Mouse (Mus musculus) fat pad, adult 2 months (tissue): Measurements from ENCODE around the gene Dscam.

Source experiments
- DNase-seq: peaks from one replicate; pipeline ENCODE4 v3.0.0-alpha.2; 2011; ENCODE audit warnings: low read depth, low spot score; ENCODE audit errors: extremely low read depth

Dscam gene

DNA sequence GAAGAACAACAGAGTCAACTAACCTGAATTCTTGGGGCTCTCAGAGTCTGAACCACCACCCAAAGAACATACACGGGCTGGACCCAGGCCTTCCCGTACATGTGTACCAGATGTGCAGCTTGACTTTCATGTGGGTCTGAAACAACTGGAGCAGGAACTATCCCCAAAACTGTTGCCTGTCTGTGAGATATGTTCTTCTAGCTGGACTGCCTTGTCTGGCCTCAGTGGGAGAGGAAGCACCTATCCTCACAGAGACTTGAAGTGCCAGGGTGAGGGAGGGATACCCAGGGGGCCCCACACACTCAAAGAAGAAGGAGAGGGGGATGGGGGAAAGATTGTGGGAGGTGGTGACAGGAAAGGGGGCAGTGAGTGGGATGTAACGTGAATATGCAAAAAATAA is 210.9 kb downstream of the Dscam start:
- DNase-seq = no peak

DNA sequence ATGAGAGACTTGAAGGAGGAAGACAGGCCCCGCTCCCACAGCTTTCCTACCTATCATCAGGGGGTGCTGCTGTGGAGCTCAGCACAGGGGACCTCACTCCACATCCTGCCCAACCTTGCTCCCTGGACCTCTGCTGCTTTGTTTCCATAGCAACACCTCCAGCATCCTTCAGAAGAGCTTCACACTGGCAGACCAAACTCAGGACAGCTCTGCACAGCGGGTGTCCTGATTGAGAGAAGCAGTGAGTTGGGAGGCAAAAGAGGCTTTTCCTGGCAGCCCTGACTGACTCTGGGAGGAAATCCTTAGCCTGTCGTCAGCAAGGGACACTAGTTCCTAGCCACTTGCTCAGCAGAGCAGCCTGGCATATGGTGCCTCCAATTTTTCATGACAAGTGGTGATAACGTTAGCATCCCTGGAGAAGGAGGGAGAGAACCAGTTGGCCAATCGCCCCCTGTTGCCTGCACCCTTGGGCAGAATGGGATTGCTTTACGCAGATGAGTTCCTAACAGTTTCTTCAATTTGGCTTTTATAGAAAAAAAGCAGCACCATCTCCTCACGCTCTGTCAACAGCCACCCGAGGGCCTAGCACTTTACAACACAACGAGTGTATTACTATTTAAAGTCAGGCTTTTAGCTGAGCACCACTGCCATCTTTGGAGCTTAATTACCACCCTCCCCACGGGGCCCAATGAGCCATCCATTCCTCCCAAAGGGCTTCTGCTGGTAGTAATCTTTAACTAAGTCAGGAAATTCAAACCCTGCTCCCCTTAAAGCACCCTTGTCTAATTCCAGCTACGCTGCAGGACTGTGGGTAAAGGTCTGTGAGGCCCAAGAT is 224.9 kb downstream of the Dscam start:
- no peak for DNase-seq

DNA sequence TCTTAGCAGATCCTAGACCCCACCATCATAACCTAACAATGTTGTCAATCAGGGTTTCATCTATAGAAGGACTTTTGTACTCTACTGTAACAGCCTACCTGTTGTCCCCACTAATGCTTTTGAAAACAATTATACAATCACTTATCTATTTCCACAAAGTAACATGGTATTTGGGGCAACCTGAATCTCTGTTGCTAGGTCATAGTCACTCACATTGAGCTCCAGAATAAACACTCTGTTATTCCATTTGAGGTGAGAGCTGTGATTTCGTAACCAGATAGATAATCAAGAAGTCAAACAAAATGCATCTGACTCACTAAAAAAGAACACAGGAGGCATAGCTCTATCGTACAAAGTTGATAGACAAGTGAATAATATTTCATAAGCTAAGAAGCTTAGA is 226.9 kb downstream of the Dscam start:
- DNase-seq = no peak

DNA sequence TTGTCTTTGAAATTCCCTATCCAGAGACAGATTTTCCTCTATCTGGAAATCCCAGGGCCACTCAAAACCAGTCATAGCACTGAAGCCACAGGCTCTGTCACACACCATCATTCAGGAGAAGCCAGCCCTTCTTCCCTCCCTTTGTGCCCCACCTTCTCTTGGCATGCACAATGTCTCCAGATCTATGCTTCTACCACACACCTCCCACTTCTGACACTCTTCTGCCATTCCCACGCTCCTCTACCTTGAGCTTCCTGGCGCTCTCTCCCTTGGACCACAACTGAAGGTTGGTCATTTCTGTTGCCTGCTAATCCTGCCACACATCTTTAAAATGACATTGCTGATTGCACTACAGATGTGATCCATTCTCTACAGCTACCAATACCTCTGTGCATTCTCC is 235.8 kb downstream of the Dscam start:
- DNase-seq = no peak

DNA sequence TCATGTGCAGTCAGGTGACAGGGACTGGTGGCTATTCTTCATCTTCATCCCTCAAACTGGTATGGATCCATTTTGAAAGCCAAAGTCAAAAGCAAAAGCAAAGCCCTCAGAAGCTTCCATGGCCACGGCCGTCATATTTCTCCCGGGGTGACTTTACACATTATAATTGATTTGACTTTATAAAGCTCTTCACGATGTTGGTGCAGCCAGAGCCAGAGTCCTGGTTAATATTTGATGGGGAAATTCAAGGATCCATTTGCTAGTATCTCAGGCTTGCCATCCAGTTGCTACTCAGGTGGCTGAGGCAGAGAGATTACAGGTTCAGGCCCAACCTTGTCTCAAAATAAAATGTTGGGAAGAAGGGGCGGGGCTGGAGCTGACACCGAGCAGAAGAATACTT is 238.3 kb downstream of the Dscam start:
- no peak for DNase-seq

DNA sequence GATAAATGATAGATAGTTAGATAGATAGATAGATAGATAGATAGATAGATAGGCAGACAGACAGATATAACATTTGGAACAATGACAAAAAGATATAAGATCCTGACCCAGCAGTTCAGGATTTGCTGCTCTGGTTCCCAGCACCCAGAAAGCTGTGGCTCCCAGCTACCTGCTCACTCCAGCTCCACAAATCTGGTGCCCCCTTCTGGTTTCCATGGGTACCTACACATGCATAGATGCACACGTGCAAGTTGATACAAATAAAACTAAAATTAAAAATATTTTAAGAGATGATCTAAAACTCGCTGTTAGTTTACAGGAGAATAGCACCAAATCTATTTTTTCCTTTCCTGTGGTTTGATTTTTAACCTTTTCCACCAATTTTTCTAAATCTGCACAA is 238.8 kb downstream of the Dscam start:
- DNase-seq = no peak

DNA sequence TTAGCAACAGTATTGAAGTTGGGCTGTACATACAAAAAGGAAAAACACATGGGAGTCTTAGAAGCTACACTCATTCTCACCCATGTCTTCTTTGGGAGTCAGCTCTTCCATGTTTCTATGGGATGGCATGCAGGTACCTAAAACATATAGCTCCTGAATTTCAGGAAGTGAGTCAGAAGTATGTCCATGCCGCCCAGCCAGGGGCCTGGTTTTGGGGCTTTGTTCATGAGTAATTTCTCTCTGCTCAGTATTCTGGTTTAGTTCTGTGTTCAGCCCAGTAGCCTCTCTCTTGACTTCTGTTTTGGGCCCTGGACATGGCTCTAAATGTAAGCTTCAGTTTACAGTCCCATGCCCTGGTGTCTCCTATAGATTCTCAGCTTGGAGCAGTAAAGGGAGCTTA is 242.5 kb downstream of the Dscam start:
- DNase-seq = no peak

DNA sequence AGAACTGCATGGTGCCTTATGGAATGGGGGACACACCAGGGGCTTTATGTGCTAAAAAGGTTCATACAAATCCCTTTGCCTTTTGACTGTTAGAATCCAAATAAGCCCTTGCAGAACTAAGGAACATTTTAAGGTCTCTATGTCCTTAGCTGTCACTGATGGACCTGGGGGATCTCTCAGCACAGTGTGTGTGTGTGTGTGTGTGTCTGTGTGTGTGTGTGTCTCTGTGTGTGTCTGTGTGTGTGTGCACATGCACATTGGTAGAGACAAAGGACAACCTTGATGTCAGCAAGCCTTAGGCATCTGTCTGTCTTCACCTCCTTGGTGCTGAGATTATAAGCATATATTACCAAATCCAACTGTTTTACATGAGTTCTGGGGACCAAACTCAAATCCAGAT is 243.1 kb downstream of the Dscam start:
- DNase-seq = no peak

DNA sequence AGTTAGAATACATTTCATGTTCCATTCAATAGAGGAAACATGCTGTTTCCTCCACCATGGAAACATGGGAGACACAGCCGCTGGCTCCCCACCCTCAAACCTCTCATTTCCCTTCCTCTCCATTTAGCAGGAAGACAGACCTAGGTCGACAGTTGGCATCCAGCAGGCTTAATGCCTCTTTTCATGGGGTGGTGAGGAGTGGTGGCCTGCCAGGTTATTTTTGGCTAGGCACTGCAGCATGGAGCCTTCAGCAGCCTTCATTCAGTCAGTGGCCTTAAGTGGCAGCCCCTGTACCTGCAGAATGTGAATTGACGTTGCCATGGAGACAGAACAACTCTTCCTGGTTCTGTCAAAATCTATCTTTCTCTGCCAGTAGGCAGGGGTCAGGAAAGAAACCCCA is 243.6 kb downstream of the Dscam start:
- DNase-seq = no peak

DNA sequence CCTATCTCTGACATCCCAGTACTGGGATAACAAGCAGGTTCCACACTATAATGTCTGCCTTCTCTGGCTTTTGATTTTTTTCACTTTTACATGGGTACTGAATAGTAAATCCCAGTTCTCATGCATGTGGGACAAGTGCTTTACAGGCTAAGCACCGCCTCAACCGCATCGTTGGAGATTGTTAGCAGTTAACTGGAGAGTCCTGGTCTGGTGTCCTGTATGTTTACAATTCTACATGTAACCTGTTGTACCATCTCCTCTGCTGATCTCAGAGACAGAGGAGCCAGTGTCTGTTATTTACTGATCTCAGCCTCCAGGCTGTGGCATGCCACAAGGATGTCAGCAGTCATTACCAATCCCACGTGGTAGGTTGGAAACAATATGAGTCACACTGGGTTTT is 246.6 kb downstream of the Dscam start:
- DNase-seq = no peak

DNA sequence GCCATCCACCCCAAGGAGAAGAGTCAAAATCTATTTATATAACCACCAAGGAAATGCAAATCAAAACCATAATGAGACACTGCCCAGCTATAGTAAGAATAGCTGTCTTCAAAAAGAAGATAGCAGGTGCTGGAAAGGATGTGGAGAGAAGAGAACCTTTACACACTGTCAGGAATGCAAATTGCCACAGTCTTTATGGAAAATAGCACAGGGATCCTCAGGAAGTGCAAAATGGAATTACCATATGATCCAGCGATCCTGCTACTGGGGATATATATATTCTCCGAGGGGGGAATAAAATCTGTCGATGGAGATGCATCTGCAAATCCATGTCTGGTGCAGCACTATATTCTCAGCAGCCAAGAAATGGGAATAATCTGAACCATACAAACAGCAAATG is 256.1 kb downstream of the Dscam start:
- no peak for DNase-seq

DNA sequence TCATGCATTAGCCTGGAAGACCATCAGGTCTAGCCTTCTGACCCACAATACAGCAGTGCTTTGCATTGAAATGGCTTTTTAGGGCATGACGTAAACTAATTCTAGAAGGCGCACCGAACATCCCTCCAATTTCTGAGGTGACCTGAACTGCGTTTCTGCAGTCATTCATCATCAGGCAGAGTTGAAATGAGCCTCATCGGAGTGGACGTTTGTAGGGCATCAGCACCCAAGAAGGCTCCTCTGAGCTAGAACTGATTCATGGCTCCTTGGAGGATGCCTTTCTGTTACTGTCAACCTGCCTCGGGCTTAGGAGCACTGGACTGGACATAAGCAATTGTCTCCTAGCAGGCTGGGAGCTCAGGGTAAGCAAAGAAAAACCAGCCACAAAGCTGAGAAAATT is 257.7 kb downstream of the Dscam start:
- DNase-seq = no peak

DNA sequence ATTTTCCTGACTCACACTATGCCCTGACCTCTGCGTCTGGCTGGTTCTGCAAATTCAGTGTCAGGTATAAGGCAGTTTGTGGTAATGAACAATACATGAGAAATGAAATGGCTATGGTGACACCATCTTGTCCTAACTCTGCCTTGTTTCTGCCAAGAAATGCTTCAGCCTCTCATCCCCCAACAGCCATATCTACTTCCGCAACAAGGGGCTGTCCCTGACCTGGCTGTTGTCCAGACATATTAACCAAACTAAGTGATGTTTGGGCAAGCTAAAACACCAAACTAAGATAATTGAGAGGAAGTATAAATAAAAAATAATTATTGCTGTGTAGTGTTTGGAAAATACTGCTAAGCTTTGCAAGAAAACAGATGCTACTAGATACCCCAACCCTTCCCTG is 258.4 kb downstream of the Dscam start:
- DNase-seq = no peak

DNA sequence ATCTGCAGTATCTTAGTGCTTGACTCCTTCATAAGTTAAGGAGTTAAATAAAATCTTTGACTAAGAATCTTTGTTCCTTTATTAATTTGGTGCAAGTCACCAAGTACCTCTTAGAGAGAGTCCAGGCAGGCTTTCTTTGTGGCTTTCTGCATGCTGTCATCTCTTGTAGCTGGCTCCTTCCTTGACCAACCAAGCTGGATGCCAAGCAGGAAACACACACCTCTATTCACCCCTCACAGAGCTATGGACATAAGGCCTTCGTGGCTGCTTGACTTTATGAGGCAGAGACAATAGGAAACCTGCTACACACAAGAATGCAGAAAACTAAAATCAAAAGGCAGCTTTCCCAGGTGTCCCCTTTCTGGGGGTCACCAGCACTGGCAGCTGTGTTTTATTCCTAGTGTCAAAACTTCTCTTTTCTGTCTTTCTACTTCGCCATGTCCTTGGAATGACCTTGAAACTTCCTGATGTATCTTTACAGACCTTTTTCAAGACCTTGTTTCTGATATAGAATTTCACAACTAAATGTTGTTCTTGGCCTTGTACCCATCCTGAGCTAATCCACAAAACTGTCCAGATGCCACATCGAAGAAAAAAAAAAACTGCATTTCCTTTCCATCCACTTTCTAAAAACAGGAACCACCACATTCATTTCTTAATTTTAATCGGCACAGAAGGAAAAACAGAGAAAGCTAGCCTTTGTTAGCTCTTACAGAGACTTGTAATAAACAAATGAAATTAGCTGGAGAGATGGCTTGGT is 260.0 kb downstream of the Dscam start:
- DNase-seq = no peak

DNA sequence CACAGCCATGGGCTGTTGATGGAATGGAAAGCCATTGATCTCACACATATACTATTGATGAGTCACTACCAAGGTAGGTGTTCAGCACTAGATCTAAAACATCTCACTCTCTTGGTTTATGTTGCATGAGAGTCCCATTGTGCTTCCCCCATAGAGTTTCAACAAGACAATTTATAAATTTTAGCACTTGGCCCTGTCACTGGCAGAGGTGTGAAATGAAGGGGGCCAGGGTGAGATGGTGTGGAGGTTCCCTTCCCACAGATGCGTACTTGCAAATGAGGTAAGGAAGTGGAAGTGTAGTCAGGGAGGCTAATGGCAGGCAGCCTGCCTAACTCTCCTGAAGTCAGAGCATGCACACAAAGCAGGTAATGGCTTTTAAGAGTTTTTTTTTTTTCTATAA is 262.7 kb downstream of the Dscam start:
- DNase-seq = no peak

DNA sequence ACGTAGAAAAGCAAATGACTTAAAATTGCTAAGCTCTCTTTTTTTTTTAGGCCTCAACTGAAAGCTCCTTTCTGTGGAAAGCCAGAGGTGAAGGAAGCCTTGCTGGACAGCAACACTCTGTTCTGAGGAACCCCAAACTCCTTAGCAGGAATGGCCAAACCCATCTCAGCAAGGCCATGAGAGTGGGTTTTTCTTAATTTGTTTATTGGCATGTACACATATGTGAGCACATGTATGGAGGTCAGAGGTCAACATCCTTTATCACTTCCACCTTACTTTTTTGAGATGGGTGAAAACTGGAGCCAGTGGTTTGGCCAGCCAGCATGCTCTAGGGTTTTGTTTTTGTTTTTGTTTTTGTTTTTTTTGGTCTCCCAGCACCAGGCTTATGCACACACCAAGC is 263.5 kb downstream of the Dscam start:
- DNase-seq = no peak

DNA sequence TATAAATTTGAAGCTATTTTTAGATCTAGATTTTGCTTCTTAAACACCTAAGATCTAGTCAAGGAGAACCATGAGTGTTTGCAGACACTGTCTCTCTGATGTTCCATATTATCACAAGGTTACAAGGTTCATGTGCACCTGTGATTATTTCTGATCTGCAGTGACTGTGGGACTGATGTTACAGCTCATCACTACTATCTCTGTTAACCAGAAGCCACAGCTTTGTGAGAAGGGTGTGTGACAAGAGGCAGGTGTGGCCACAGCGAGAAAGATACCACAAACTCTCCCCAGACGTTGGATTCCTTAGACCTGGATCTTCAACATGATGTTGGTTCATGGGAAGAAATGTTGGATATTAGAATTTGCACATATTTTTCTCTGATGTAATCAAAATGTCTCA is 263.9 kb downstream of the Dscam start:
- no peak for DNase-seq

DNA sequence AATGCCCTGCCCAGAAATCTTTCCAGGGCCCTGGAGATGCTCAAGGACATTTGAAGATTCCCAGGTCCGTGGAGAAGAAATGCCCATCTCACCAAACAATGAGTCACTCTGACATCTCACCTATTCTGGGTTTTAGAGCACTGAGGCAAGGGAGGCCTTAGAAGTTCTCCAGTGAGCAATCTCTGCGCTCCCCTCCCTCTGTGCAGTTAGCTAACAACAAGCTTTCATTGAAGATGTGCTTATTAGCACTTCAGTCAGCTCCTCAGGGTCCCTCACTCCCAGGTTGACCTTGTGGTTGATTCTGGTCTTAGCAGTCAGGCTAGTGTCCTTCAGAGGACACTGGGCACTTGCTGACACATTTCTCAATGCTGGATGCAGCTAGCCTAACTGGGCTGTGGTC is 265.8 kb downstream of the Dscam start:
- DNase-seq = no peak

DNA sequence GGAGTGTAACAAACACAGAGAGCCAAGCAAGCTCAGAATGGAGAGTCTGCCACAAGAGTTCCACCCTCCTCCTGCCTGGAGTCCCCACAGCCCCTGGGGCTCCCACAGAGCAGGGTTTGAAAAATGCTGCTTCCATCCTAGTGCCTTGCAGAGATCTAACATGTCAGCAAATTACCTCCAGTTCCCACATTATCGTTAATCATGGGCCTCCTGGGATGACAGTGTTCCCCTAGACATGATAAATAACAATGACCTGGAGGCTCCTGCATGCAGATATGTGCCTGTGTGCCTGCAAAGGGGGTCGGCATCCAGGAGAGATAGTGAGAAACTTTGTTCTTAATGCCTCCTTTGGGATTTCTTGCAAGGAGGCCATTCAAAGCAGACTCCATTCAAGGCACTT is 266.2 kb downstream of the Dscam start:
- no peak for DNase-seq

DNA sequence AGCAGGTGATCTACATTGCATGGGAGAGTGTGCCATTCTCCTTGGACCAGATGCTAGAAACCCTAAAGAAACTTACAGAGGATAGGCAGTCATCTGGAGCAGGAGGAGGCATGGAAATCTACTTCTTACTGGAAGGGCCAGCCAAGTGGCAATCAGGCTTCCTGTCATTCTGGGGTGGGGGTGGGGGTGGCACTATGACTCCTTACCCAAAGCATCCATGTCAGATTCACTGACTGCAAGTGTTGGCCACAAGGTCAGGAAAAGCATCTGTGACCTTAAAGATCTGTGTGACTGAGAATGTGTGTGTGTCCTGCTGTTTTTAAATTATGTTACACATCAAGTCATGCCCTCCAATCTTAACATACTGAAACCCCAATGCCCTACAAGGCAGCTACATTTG is 268.0 kb downstream of the Dscam start:
- no peak for DNase-seq

DNA sequence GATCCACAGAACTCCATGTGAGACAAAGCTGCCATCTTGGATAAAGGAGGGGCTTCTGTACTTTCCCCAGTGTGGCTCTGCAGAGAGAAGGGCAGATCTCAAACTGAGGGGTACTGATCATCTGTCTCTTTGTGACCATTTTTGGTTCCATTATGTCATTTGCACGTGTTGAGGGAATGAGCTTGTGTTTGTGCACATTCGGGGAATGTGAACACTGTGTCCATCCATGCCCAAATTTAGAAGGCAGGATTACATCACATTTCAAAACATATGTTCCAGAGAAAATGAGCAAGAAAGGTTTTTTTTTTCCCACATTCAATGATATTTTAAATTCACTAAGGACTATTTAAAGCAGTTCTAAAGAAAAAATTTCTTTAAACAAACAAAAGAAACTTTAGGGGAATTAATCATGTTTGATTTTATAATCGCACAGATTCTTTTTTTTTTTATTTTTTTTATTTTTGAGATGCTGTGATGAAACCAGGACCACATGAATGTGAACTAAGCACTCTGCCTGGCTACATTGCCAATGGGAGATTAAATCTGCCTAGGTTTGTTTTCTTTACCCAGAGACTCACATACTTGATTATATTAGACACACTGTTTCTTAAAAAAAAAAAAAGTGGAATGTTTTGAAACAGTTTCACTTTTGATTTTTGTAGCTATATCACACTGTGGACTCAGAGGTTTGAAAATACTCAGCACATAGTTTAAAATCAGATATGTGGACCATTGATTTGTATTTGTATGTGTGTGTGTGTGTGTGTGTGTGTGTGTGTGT is 269.1 kb downstream of the Dscam start:
- no peak for DNase-seq

DNA sequence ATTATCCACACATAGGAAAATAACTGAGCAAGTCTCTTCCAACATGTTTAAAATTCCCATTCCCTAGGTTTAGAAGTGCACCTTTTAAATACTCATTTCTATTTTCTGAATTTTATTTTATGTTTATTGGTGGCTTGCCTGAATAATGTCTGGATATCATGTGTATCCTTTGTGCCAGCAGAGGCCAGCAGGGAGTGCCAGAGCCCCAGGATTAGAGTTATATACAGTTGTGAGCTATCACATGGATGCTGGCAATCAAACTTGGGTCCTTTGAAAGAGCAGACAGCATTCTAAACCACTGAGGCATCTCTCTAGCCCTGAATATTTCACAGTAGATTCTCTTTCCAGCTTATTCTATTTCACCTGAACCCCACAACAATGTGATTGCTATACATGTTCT is 271.2 kb downstream of the Dscam start:
- DNase-seq = no peak
